Mouse (Mus musculus): Measurements from ENCODE around the gene Pea15a. TPM values are rescaled to one million over a fixed set of nuclear protein-coding genes. Genes with fewer than 3 reads are reported as not detected.
A peak's percentile ranks its signal among the peaks of the same experiment; 100 is the strongest.

Pea15a gene
- polyA plus RNA-seq, 1 experiment from 2014 or later, result 69.5 TPM

- H3K9me3 ChIP-seq, result no peaks in the 10 kb centered on the region
- H3K4me1 ChIP-seq (replicated peaks), result peaks cover 69% of the 10 kb centered on the region
- peak overlapping the region; percentile 76 for H3K4me2 ChIP-seq
- ATAC-seq (ENCODE audit: insufficient number of reproducible peaks, insufficient read depth, low FRiP score, low TSS enrichment, low read depth), result no peak
- peaks cover 34% of the 10 kb centered on the region for H3K36me3 ChIP-seq
- H3K4me3 ChIP-seq (replicated peaks), result no peak overlapping the region
- no peaks in the 10 kb centered on the region for H3K27me3 ChIP-seq
- peak overlapping the region; percentile 83 for H3K27ac ChIP-seq
- H3K9ac ChIP-seq (replicated peaks), result no peak overlapping the region
- 26% methylated on average over 9 of the region's 9 CpGs for WGBS
These were observed 2.4 kb downstream of the Pea15a start for GRCm38 (mm10) chr1:172204033-172204813.

- no peak for ATAC-seq (ENCODE audit: insufficient number of reproducible peaks, insufficient read depth, low FRiP score, low TSS enrichment, low read depth)
- WGBS, result 6% methylated on average over 4 of the region's 4 CpGs
- H3K9me3 ChIP-seq, result no peaks in the 10 kb centered on the region
- H3K27ac ChIP-seq, result peak overlapping the region; percentile 83
- H3K36me3 ChIP-seq, result peaks cover 40% of the 10 kb centered on the region
- H3K27me3 ChIP-seq, result no peaks in the 10 kb centered on the region
- no peak overlapping the region for H3K4me3 ChIP-seq (replicated peaks)
- H3K4me2 ChIP-seq, result peak overlapping the region; percentile 76
- H3K4me1 ChIP-seq (replicated peaks), result peaks cover 69% of the 10 kb centered on the region
- H3K9ac ChIP-seq (replicated peaks), result no peak overlapping the region
These were observed 3.0 kb downstream of the Pea15a start for GRCm38 (mm10) chr1:172203566-172203965.

- H3K36me3 ChIP-seq, result peaks cover 46% of the 10 kb centered on the region
- H3K27ac ChIP-seq, result peak overlapping the region; percentile 83
- peaks cover 69% of the 10 kb centered on the region for H3K4me1 ChIP-seq (replicated peaks)
- H3K9me3 ChIP-seq, result no peaks in the 10 kb centered on the region
- no peak overlapping the region for H3K4me3 ChIP-seq (replicated peaks)
- no peaks in the 10 kb centered on the region for H3K27me3 ChIP-seq
- peak overlapping the region; percentile 76 for H3K4me2 ChIP-seq
- no peak for ATAC-seq (ENCODE audit: insufficient number of reproducible peaks, insufficient read depth, low FRiP score, low TSS enrichment, low read depth)
- H3K9ac ChIP-seq (replicated peaks), result peak overlapping the region; percentile 18; the same call in 1 of the 2 replicates
- WGBS, result 40% methylated on average over 2 of the region's 2 CpGs
These were observed 3.6 kb downstream of the Pea15a start for GRCm38 (mm10) chr1:172202894-172203522.

DNA sequence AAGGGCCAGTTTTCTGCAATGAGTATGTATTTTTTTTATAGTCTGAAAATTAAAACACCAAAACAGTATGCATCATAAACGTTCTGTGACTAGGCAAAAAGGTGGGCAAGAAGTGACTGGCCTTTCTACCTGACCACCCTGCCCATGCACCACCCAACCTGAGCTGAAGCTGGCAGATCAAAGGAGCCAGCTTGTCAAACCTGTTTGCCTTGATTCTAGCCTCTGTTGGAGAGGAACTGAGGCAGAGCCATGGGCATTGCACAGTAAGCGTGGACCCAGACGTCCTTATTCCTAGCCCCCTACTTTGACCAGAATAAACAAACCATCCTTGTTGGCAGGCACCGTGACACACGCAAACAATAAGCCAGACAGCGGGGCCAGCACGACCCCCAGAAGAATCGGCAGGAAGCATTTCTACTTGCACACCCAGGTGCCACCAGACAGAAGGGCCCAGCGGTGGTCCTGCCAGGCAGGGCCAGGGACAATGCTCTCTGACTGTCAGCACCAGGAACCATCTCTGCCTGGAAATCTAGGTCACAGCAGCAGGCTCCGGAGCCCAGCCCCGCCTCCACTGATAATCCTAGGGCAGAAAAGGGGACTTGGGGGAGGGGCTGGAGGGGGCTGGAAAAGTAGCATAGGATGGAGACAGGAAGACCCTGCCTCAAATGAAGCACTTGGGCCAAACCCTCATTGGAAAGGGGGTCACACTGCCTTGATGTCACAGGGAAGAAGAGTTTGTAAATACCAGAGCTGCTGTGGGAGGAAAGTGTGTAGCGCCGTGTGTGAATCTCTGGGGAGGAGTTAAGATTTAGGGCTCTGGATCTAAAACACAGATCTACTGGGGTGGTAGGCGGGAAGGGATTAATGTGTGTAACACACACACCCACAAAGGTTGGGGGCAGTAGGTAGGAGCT lies 4.4 kb downstream of the Pea15a start:
- H3K4me3 ChIP-seq (replicated peaks), result no peak overlapping the region
- H3K27me3 ChIP-seq, result no peaks in the 10 kb centered on the region
- H3K9ac ChIP-seq (replicated peaks), result peak overlapping the region; percentile 18; the same call in 1 of the 2 replicates
- no peaks in the 10 kb centered on the region for H3K9me3 ChIP-seq
- 22% methylated on average over 14 of the region's 14 CpGs for WGBS
- peaks cover 54% of the 10 kb centered on the region for H3K36me3 ChIP-seq
- H3K27ac ChIP-seq, result peak overlapping the region; percentile 83
- H3K4me2 ChIP-seq, result peak overlapping the region; percentile 11
- no peak for ATAC-seq (ENCODE audit: insufficient number of reproducible peaks, insufficient read depth, low FRiP score, low TSS enrichment, low read depth)
- H3K4me1 ChIP-seq (replicated peaks), result peaks cover 65% of the 10 kb centered on the region

GRCm38 (mm10) chr1:172200871-172201447 lies 5.6 kb downstream of the Pea15a start:
- Histone ChIP-seq H3K27ac (0 out of 2 replicates have a peak overlapping the region, but pooled peaks have one; percentile 1), H3K4me1 (replicated peaks) (peaks cover 58% of the 10 kb centered on the region), H3K27me3 (no peaks in the 10 kb centered on the region), H3K9me3 (no peaks in the 10 kb centered on the region), H3K36me3 (peaks cover 66% of the 10 kb centered on the region), H3K9ac (replicated peaks) (no peak overlapping the region), H3K4me3 (replicated peaks) (no peak overlapping the region), H3K4me2 (no peak overlapping the region)
- no peak for ATAC-seq (ENCODE audit: insufficient number of reproducible peaks, insufficient read depth, low FRiP score, low TSS enrichment, low read depth)
- WGBS, result 47% methylated on average over 7 of the region's 7 CpGs

DNA sequence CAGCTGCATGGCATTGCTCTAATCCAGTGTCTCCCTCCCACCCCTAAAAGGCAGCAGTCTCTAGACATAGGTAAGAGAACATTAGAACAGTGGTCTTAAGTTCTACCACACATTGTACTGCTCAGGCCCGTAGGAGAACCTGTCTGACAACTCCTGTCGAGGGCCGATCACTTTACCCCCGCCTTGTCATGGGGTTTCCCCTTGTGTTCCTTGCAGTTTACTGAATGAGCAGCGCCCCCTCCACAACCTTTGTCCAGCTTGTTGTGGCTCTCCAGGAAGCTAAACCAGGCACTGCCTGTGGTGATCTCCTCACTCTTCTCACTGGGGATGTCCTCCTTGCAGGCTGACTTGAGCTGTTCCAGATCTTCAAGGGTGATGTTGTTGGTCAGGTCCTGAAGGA lies 6.4 kb downstream of the Pea15a start:
- Histone ChIP-seq H3K4me1 (replicated peaks) (peaks cover 50% of the 10 kb centered on the region), H3K36me3 (peaks cover 74% of the 10 kb centered on the region), H3K27ac (no peak overlapping the region), H3K9me3 (no peaks in the 10 kb centered on the region), H3K9ac (replicated peaks) (no peak overlapping the region), H3K4me3 (replicated peaks) (no peak overlapping the region), H3K27me3 (no peaks in the 10 kb centered on the region), H3K4me2 (no peak overlapping the region)
- no peak for ATAC-seq (ENCODE audit: insufficient number of reproducible peaks, insufficient read depth, low FRiP score, low TSS enrichment, low read depth)
- 84% methylated on average over 5 of the region's 5 CpGs for WGBS

GRCm38 (mm10) chr1:172198996-172199395 lies 7.6 kb downstream of the Pea15a start:
- H3K9ac ChIP-seq (replicated peaks), result no peak overlapping the region
- peaks cover 86% of the 10 kb centered on the region for H3K36me3 ChIP-seq
- WGBS, result 92% methylated on average over 4 of the region's 4 CpGs
- no peak overlapping the region for H3K4me2 ChIP-seq
- no peak overlapping the region for H3K27ac ChIP-seq
- no peak overlapping the region for H3K4me3 ChIP-seq (replicated peaks)
- no peaks in the 10 kb centered on the region for H3K27me3 ChIP-seq
- H3K4me1 ChIP-seq (replicated peaks), result peaks cover 38% of the 10 kb centered on the region
- no peaks in the 10 kb centered on the region for H3K9me3 ChIP-seq
- ATAC-seq (ENCODE audit: insufficient number of reproducible peaks, insufficient read depth, low FRiP score, low TSS enrichment, low read depth), result no peak

DNA sequence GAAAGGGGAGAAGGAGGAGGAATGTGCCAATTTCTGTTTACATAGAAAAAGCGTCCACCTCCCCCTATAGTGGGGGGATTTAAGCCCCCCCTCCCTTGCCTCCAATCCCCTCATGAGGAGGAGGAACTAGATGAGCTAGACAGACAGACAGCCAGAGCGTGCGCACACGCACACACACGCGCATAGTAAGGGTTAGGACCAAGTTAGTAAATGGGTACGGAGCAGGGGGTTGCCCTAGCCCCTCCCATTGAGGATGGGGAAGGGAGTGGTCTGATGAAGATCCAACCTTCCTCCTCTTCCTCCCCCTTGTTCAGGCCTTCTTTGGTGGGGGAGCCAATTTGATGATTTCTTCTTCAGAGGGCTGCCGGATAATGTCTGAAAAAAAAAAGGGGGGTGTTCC lies 8.3 kb downstream of the Pea15a start:
- ATAC-seq (ENCODE audit: insufficient number of reproducible peaks, insufficient read depth, low FRiP score, low TSS enrichment, low read depth), result no peak
- H3K27ac ChIP-seq, result no peak overlapping the region
- peaks cover 92% of the 10 kb centered on the region for H3K36me3 ChIP-seq
- no peak overlapping the region for H3K4me3 ChIP-seq (replicated peaks)
- H3K4me2 ChIP-seq, result no peak overlapping the region
- no peak overlapping the region for H3K9ac ChIP-seq (replicated peaks)
- WGBS, result 88% methylated on average over 8 of the region's 8 CpGs
- no peaks in the 10 kb centered on the region for H3K27me3 ChIP-seq
- H3K4me1 ChIP-seq (replicated peaks), result peaks cover 31% of the 10 kb centered on the region
- no peaks in the 10 kb centered on the region for H3K9me3 ChIP-seq

DNA sequence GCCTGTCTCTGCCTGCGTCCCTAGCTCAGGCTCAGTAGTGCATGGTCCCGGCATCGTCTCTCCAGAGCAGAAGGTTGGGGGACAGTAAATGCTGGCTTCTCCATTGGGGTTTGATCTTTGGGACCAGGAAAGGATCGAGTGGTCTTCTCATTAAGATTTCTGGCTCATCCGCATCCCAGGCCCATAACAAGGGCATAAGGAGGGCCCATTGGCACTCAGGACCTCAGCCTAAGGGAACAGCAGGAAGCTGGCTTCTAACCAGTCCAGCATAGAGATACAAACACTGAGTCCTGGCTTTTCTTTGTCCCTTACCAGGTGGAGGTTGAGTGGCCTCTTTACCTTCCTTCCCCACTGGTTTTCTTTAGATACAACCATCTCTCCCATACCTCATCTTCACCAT lies 8.8 kb downstream of the Pea15a start:
- Histone ChIP-seq H3K4me3 (replicated peaks) (no peak overlapping the region), H3K9ac (replicated peaks) (no peak overlapping the region), H3K4me1 (replicated peaks) (peaks cover 27% of the 10 kb centered on the region), H3K27ac (no peak overlapping the region), H3K9me3 (no peaks in the 10 kb centered on the region), H3K27me3 (no peaks in the 10 kb centered on the region), H3K36me3 (peaks cover 92% of the 10 kb centered on the region), H3K4me2 (no peak overlapping the region)
- no peak for ATAC-seq (ENCODE audit: insufficient number of reproducible peaks, insufficient read depth, low FRiP score, low TSS enrichment, low read depth)
- 88% methylated on average over 5 of the region's 5 CpGs for WGBS

DNA sequence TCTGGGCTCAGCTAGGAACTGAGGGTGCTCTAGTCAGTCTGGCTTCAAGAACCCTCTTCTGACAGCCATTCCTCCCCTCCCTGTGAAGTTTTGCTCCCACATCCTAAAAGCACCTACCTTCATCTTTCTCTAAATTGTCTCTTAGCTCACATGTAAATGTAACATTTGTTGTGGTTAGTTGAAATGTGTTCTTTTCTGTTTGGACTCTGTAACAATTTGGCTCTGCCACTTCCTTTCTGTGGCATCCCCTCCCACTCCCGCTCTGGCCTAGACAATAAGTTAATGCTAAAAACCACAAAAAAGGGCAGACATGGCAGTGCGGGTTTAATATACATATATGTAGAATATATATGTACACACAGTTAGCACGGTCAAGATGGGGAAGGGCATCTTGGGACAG lies 9.5 kb downstream of the Pea15a start:
- no peaks in the 10 kb centered on the region for H3K27me3 ChIP-seq
- H3K4me3 ChIP-seq (replicated peaks), result no peak overlapping the region
- no peak for ATAC-seq (ENCODE audit: insufficient number of reproducible peaks, insufficient read depth, low FRiP score, low TSS enrichment, low read depth)
- no peak overlapping the region for H3K4me2 ChIP-seq
- H3K9me3 ChIP-seq, result no peaks in the 10 kb centered on the region
- no peak overlapping the region for H3K27ac ChIP-seq
- WGBS, result 88% methylated on average over 3 of the region's 3 CpGs
- H3K9ac ChIP-seq (replicated peaks), result no peak overlapping the region
- peaks cover 93% of the 10 kb centered on the region for H3K36me3 ChIP-seq
- peaks cover 20% of the 10 kb centered on the region for H3K4me1 ChIP-seq (replicated peaks)

DNA sequence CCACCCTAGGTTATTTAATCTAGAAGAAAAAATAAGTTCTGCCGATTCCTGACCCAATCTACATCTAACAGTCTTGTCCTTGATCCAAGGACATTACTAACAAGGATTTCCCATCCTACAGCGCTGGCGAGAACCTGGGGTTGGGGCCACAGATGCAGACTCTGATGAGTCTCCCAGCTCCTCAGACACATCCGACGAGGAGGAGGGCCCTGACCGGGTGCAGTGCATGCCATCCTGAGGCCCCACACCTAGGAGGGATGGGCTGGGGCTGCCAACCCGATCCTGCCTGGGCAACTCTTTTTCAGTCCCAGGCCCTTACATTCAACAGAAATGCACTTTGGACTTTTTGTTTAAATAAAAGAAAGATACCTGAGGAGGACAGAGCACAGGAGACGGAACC lies 12.2 kb downstream of the Pea15a start:
- Histone ChIP-seq H3K27me3 (no peaks in the 10 kb centered on the region), H3K9ac (replicated peaks) (no peak overlapping the region), H3K36me3 (peaks cover 95% of the 10 kb centered on the region), H3K27ac (no peak overlapping the region), H3K4me3 (replicated peaks) (no peak overlapping the region), H3K9me3 (no peaks in the 10 kb centered on the region), H3K4me1 (replicated peaks) (no peaks in the 10 kb centered on the region), H3K4me2 (no peak overlapping the region)
- ATAC-seq (ENCODE audit: insufficient number of reproducible peaks, insufficient read depth, low FRiP score, low TSS enrichment, low read depth), result no peak
- WGBS, result 87% methylated on average over 8 of the region's 8 CpGs
